Mouse (Mus musculus) lung, adult 2 months (tissue): ENCODE measurements around the gene P2ry12.

Experiments used
- CTCF ChIP-seq: fragments of 200-500 bp; IDR thresholded peaks from 2 replicates; pipeline ENCODE4 v1.5.1; 2011; ENCODE audit warnings: mild to moderate bottlenecking, low read length, control low read depth; ENCODE audit not compliant: insufficient read depth
- POLR2A ChIP-seq: fragments of 200-500 bp; IDR thresholded peaks from 2 replicates; pipeline ENCODE4 v1.6.1; 2011; ENCODE audit warnings: low read depth, mild to moderate bottlenecking, control low read depth, low read length, borderline replicate concordance; ENCODE audit errors: extremely low read depth

DNA sequence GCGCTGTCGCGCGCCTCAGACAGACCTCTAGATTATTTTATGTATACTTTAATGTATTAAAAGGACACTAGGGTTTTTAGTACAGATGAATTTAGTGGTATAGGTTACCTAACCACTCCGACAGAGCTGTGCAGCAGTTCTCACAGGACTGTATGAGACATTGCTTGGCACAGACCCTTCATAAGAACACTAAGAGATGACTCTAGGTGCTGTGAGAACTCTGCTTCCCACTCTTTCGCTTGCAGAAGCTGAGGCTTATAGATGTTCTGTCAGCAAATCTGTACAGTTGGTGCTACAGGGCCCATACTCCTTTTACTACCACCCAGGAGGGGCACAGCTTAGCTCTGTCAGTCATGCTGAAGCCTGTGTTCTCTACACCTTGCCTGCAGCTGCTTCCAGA is 71.0 kb downstream of the P2ry12 start:
- TF ChIP-seq POLR2A (no peak), CTCF (no peak)
